Mouse (Mus musculus): Measurements from ENCODE around the gene Isyna1. TPM values are rescaled to one million over a fixed set of nuclear protein-coding genes. Genes with fewer than 3 reads are reported as not detected.

Isyna1 gene
- total RNA-seq, 2 experiments from 2014 or later = 4.7 to 10.3 TPM

- DNase-seq = no peak
Measured at GRCm38 (mm10) chr8:70602139-70602811, 8.1 kb downstream of the Isyna1 start.

GRCm38 (mm10) chr8:70604558-70604957 lies 10.4 kb downstream of the Isyna1 start:
- DNase-seq = no peak

DNA sequence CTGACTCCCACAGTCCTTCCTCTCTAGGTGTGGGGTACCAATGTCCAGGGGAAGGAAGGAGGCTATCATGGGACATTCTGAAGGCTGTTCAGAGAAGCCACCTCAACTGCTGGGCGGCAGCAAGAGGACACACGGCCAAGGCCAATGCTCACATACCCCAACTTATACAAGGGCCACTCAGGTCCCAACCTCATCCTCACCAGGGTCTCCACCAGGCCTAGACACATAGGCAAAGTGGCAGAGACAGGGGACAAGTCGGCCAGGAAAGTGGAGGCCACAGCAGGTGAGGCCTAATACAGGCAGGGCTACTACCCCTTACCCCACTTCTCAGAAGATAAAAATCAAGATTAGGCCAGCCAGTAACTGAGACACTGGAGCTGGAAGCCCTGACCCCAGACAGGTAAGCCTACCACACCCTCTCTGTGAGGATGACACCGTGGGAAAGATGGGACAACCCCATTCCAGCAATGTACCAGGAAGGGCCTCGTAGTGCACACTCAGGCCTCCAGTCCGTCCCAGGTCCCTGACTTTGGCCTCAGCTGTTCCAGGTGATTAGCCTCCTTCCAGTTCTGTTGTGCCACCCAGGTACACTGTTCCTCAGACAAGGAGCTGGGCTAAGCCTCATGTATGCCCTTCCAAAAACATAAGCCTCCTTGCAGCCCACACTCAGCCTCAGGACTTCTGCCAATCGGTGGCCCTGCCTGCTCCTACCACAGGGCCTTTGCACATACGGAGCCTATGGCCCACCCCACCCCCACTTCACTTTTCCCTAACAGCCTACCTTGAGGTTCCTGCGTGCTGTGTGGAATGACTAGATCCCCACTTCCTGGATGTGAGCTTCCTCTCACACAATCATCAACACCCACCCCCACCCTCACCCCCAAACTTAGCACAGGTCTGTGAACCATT lies 12.0 kb downstream of the Isyna1 start:
- no peak for DNase-seq

GRCm38 (mm10) chr8:70606780-70607602 lies 12.8 kb downstream of the Isyna1 start:
- no peak for DNase-seq

DNA sequence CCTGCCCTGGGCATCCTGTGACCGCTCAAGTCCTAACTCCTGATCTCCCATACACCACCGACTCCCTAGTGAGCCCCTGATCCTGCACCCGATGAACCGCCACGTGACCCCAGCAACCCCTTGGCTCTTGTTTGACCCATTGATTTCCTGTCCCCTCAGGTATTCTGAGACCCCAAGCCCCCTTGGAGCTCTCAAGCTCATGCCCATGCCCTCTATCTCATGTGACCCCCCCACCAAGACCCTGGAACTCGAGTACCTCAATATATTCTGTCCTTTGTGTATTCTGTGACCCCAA lies 13.4 kb downstream of the Isyna1 start:
- DNase-seq = no peak

GRCm38 (mm10) chr8:70607898-70608748 lies 13.9 kb downstream of the Isyna1 start:
- no peak for DNase-seq

DNA sequence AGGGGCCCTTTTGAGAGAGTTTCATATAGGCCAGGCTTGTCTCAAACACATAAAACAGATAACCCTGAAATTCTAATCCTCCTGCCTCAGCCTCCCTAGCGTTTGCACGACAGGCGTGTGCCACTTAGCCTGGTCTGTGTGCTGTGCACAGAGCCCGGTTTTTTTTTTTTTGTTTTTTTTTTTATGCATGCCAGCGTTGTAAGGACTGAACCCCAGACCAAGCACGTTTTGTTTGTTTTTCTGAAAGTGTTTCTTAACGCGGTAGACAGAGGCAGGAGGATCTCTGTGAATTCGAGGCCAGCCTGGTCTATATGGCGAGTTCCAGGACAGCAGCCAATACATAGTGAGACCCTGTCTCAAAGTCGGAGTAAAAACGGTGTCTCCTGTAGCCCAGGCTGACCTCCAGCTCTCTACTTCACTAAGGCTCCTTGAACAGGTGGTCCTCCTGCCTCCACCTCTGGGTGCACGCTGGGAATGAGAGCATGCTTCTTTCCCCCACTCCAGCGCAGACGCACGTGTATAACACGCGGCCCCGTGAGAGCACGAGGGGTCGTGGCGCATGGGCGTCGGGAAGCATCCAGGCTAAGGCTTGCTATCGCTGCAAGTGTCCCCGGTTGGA lies 14.7 kb downstream of the Isyna1 start, which contains the start of gene Ssbp4:
Ssbp4 (minus strand) TSS at position 124 of the 619 bp plus-strand sequence.
- DNase-seq = no peak

DNA sequence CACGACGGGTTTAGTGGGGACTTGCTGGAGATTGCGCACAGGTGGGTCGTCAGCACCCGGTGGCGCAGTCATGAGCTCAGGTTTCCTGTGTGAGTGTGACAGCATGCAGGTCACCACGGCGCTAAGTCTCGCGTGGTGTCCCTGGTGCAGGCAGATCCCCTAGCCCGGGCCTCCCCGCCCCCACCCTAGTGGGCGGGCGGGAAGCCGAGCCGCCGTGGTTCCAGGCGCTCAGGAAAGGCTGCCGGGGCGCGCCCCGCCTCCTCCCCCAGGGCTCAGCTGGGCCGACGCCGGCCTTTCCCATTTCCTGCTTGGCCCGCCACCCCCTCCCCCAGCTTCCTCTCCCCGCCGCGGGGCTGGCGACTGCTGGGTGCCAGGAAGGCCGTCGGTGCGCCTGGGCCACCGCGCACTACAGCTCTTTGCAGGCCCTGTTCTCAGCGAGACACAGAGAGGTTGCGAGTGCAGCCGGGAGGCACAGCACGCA lies 15.2 kb downstream of the Isyna1 start:
- peak; percentile 94 for DNase-seq

- DNase-seq = peak; percentile 93
Measured at GRCm38 (mm10) chr8:70609849-70610795, 15.9 kb downstream of the Isyna1 start.

DNA sequence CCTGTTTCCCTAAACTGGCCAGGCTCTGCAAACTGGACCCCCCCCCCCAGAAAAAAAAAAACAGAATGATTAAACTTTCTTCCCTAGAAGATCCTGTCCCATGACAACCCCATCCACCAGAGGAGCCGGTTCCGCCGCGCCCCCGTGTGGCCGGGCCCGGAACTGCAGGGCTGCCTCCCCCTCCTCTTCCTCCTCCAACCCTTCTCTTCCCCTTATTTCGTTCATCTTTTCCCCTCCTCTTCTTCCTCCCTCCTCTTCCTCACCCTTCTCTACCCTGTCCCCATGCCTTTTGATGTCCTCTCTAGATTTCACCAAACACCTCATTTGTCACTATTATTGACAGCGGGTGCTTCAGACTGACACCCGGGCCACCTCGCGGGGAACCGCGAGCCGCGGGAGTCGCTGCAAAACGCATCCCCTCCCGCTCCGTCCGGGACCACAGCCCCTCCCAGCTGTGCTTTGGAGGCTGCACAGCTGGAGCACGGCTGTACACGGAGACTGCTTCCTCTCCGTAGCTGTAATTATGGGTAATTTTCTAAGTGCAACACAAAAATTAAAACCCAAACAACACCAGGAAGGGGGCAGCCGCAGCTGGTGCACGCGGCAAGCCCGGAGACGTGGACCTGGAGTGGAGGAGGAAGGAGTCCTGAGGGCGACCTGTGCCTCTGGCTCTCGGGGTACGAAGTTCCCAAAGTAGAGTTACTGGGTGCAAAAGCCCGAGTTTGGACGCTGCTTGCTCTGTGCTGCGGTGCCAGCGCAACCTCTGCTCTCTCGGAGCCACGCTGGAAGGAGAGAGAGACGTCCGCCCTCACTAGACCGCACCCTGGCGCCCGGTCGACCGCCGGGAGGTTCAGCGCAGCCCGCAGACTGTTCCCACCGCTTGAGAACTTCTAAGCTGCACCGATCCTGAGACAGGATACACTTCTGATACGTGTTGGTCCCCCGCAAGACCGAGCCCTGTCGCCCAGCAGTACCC lies 16.9 kb downstream of the Isyna1 start:
- peak; percentile 88 for DNase-seq

- DNase-seq = peak; percentile 76
Measured at GRCm38 (mm10) chr8:70611849-70612248, 17.7 kb downstream of the Isyna1 start.

DNA sequence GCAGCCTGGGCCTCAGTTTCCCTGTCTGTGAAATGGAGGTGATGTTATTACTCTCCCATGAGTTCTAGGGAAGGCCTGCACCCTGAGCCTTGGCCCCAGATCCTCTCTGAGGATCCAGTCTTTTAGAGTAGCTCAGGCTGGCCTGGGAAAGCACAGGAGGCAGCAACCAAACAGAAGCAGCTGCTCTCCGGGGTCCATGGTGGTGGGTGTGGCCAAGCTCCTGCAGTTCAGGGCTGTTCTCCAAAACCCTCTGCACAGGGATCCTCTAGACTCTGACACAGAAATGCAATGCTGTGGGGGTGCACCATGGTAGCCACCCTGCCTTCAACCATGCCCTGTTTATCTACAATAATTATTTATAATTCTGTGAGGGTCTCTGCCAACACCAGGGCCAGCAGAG lies 19.6 kb downstream of the Isyna1 start:
- DNase-seq = no peak

DNA sequence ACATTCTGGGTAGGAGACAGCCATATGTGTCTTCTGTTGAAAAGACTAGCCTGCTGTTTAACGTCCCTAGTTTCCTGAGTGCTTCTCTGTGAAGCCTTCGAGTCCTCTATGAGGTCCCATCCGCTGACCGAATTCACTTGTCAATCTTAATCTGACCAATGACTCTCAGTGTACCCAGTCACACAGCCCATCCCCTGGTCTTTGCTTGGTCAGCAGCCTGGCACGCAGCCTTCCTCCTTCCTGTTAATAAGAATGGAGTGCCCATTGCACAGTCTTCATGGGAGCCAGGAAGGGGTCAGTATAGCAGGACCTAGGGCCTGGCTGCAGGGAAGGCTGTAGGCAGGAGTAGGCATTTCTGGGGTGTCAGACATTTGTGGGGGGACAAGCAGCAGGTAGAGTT lies 20.3 kb downstream of the Isyna1 start:
- DNase-seq = no peak

DNA sequence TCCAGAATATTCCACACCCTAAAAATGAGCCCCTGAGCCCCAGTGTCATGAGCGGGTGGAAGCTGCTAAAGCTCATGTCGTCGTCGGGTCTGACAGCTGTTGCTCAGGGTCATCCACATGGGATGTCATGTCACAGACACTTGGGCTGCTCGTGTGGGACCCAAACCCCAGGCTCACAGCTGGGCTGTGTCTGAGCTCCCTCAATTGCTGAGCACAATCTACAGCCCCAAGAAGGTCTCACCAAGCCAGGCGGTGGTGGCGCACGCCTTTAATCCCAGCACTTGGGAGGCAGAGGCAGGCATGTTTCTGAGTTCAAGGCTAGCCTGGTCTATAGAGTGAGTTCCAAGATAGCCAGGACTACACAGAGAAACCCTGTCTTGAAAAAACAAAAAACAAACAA lies 21.1 kb downstream of the Isyna1 start:
- no peak for DNase-seq

DNA sequence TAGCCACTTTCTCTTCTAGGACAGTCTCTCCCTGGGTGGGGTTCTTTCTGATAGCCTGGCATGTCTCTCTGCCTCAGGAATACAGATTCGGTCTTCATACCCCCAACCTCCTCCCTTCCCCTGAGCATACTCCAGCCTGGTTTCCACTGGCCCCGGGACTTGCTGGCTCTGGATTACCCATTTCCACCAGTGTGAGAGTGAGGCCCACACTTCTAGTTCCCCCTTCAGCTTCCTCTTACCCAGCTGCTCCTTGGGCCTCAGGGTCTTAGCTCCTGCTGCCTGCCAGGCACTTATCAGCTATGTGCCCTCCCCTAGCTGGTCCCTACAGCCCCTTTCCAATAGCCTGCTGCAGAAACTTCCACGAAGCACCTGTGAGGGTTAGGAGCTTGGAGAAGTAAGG lies 21.7 kb downstream of the Isyna1 start, which contains the start of gene Lrrc25:
Lrrc25 (plus strand) TSS at position 262 of the 400 bp plus-strand sequence.
- no peak for DNase-seq

- DNase-seq = no peak
Measured at GRCm38 (mm10) chr8:70616645-70617044, 22.5 kb downstream of the Isyna1 start.

DNA sequence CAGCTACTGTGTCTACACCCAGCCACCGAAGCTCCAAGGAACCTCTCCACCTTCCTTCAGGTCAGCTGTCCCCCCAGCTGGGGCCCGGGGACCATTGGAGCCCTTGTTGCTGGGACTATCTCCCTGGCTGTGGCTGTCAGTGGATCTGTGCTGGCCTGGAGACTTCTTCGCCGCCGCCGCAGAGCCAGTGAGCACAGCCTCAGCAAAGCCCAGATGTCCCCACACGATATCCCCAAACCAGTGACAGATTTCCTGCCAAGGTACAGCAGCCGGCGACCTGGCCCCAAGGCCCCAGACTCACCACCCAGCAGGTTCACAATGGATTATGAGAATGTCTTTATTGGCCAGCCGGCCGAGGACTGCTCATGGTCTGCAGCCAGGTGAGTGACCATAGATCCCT lies 23.8 kb downstream of the Isyna1 start:
- no peak for DNase-seq

DNA sequence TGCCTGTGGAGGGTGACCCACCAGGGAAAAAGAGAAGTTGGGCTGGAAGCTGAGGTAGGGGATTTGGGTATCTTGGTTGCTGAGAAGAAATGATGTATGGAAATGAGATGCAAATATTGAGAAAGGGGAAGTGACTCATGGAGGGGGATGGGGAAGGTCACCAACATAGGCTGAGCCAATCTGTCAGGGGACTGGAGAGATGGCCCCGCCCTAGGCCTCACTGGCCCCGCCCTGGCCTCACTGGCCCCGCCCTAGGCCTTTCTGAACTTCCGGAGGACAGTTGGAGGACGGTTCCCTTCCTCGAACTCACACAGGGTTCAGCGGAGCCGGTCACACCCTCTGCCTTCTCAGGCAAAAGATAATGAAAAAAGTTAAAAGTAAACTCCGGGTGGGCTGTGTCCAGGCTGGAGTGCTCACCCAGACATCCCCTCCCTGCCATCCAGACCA lies 24.7 kb downstream of the Isyna1 start:
- DNase-seq = no peak
